Mouse (Mus musculus) CH12.LX (cell line): Measurements from ENCODE around the gene Fes. TPM values are rescaled to one million over a fixed set of nuclear protein-coding genes. Genes with fewer than 3 reads are reported as not detected.

Experiments used
- DNase-seq: peaks from one replicate; pipeline ENCODE4 v3.0.0-alpha.2; 2013; ENCODE audit errors: extremely low read depth
- H3K27ac ChIP-seq: 2 replicates; pipeline ENCODE4 v1.5.1; 2012; ENCODE audit warnings: low read depth, mild to moderate bottlenecking, control low read depth, moderate library complexity; ENCODE audit not compliant: insufficient read depth
- H3K27me3 ChIP-seq: replicated peaks from 2 replicates; pipeline ENCODE3; 2012; ENCODE audit warnings: inconsistent platforms
- H3K36me3 ChIP-seq, 2 experiments: replicated peaks in 1 of 2; 2 replicates each; pipeline versions ENCODE3 to v1.6.1; 2012; ENCODE audit warnings: inconsistent platforms in 1 of 2, low read length in 1 of 2, mild to moderate bottlenecking in 1 of 2, mixed read lengths in 1 of 2, moderate library complexity in 1 of 2; ENCODE audit not compliant: control insufficient read depth in 1 of 2, insufficient read depth in 1 of 2
- H3K4me1 ChIP-seq, 2 experiments: 2 replicates each; pipeline ENCODE4 v1.6.1; 2012; ENCODE audit warnings: inconsistent platforms in 1 of 2, moderate library complexity in 1 of 2; ENCODE audit not compliant: insufficient read depth in 2 of 2, control insufficient read depth in 1 of 2
- H3K4me2 ChIP-seq: 2 replicates; pipeline ENCODE4 v1.6.1; 2012; ENCODE audit warnings: low read depth, mild to moderate bottlenecking, control low read depth; ENCODE audit not compliant: poor library complexity, insufficient read depth, severe bottlenecking
- H3K4me3 ChIP-seq, 3 experiments: fragments of 150-350 bp in 1 of 3; sonication (generic) in 1 of 3; replicated peaks in 1 of 3; 2 replicates each; pipeline versions ENCODE3 to v1.5.1; 2011 to 2012; ENCODE audit warnings: low read depth in 2 of 3, low read length in 2 of 3, mild to moderate bottlenecking in 2 of 3, moderate library complexity in 2 of 3, control low read depth in 1 of 3, improper control_type of control experiment in 1 of 3, inconsistent platforms in 1 of 3, mixed read lengths in 1 of 3; ENCODE audit not compliant: poor library complexity in 1 of 3
- H3K79me2 ChIP-seq: replicated peaks from 2 replicates; pipeline ENCODE4 v1.6.1; 2012; ENCODE audit warnings: mild to moderate bottlenecking, moderate library complexity; ENCODE audit not compliant: control insufficient read depth, poor library complexity, insufficient read depth, severe bottlenecking; ENCODE audit errors: extremely low read depth
- H3K9ac ChIP-seq: 2 replicates; pipeline ENCODE4 v1.6.1; 2012; ENCODE audit warnings: low read depth, mild to moderate bottlenecking, control low read depth, moderate library complexity; ENCODE audit not compliant: insufficient read depth
- H3K9me3 ChIP-seq: replicated peaks from 2 replicates; pipeline ENCODE3; 2012; ENCODE audit warnings: low read length, inconsistent platforms, mixed read lengths
- BHLHE40 ChIP-seq: IDR thresholded peaks from 2 replicates; pipeline ENCODE4 v1.6.1; 2011; ENCODE audit warnings: mild to moderate bottlenecking, low read depth, low read length, improper control_type of control experiment
- CHD1 ChIP-seq: IDR thresholded peaks from 2 replicates; pipeline ENCODE4 v1.6.1; 2012; ENCODE audit warnings: low read depth, low read length, improper control_type of control experiment, inconsistent platforms
- CTCF ChIP-seq, 2 experiments: IDR thresholded peaks in 1 of 2; conservative IDR thresholded peaks in 1 of 2; 2 replicates each; pipeline ENCODE4 v1.5.1; 2011 to 2012; ENCODE audit warnings: low read depth in 2 of 2, low read length in 2 of 2, improper control_type of control experiment in 1 of 2, inconsistent platforms in 1 of 2, mild to moderate bottlenecking in 1 of 2, moderate library complexity in 1 of 2
- E2F4 ChIP-seq: IDR thresholded peaks from 2 replicates; pipeline ENCODE4 v1.6.1; 2011; ENCODE audit warnings: low read depth, low read length, improper control_type of control experiment; ENCODE audit not compliant: insufficient replicate concordance
- ELF1 ChIP-seq: IDR thresholded peaks from 2 replicates; pipeline ENCODE4 v1.6.1; 2014; ENCODE audit warnings: low read depth, mild to moderate bottlenecking, inconsistent platforms, low read length, improper control_type of control experiment
- EP300 ChIP-seq: IDR thresholded peaks from 2 replicates; pipeline ENCODE4 v1.6.1; 2011; ENCODE audit warnings: low read length, improper control_type of control experiment
- KAT2A ChIP-seq: IDR thresholded peaks from 2 replicates; pipeline ENCODE4 v1.6.1; 2012; ENCODE audit warnings: low read length, improper control_type of control experiment, inconsistent platforms; ENCODE audit not compliant: insufficient replicate concordance
- MAX ChIP-seq: IDR thresholded peaks from 2 replicates; pipeline ENCODE4 v1.6.1; 2011; ENCODE audit warnings: low read length, improper control_type of control experiment
- MAZ ChIP-seq: IDR thresholded peaks from 2 replicates; pipeline ENCODE4 v1.6.1; 2012; ENCODE audit warnings: low read depth, mild to moderate bottlenecking, inconsistent platforms, low read length, improper control_type of control experiment, moderate library complexity
- MEF2A ChIP-seq: IDR thresholded peaks from 2 replicates; pipeline ENCODE4 v1.6.1; 2014; ENCODE audit warnings: low read depth, mild to moderate bottlenecking, inconsistent platforms, low read length, improper control_type of control experiment, borderline replicate concordance
- MYC ChIP-seq: IDR thresholded peaks from 2 replicates; pipeline ENCODE4 v1.6.1; 2011; ENCODE audit warnings: low read depth, mild to moderate bottlenecking, improper control_type of control experiment, low read length
- PAX5 ChIP-seq: IDR thresholded peaks from 2 replicates; pipeline ENCODE4 v1.6.1; 2012; ENCODE audit warnings: low read length, inconsistent platforms, mixed read lengths
- POLR2A ChIP-seq: IDR thresholded peaks from 2 replicates; pipeline ENCODE4 v1.6.1; 2011; ENCODE audit warnings: low read depth, mild to moderate bottlenecking, improper control_type of control experiment, low read length
- RAD21 ChIP-seq: IDR thresholded peaks from 2 replicates; pipeline ENCODE4 v1.6.1; 2011; ENCODE audit warnings: low read depth, mild to moderate bottlenecking, low read length, improper control_type of control experiment, moderate library complexity
- RCOR1 ChIP-seq: conservative IDR thresholded peaks from 2 replicates; pipeline ENCODE4 v1.6.1; 2012; ENCODE audit warnings: low read depth, mild to moderate bottlenecking, inconsistent platforms, low read length, improper control_type of control experiment
- TCF12 ChIP-seq: IDR thresholded peaks from 2 replicates; pipeline ENCODE4 v1.6.1; 2014; ENCODE audit warnings: low read depth, mild to moderate bottlenecking, inconsistent platforms, low read length, improper control_type of control experiment
- UBTF ChIP-seq: IDR thresholded peaks from 2 replicates; pipeline ENCODE4 v1.6.1; 2012; ENCODE audit warnings: low read depth, mild to moderate bottlenecking, inconsistent platforms, low read length, improper control_type of control experiment, moderate library complexity
- USF1 ChIP-seq: IDR thresholded peaks from 2 replicates; pipeline ENCODE4 v1.6.1; 2014; ENCODE audit warnings: low read depth, mild to moderate bottlenecking, inconsistent platforms, low read length, improper control_type of control experiment
- USF2 ChIP-seq: conservative IDR thresholded peaks from 2 replicates; pipeline ENCODE4 v1.6.1; 2011; ENCODE audit warnings: low read depth, low read length, improper control_type of control experiment
- ZMIZ1 ChIP-seq: IDR thresholded peaks from 2 replicates; pipeline ENCODE4 v1.6.1; 2012; ENCODE audit warnings: low read depth, mild to moderate bottlenecking, inconsistent platforms, low read length, improper control_type of control experiment
- dilution Hi-C: fragments of 300-500 bp; cut with MboI; formaldehyde crosslinking; loops from 2 replicates; pipeline ENCODE4 v1.14.3; 2020; ENCODE audit warnings: low sequenced_read_pairs; ENCODE audit not compliant: extremely low pct_unique_long_range_greater_than_20kb, extremely low pct_ligation_motif_present
- in situ Hi-C: fragments of 300-500 bp; cut with MboI; formaldehyde crosslinking; loops from 3 replicates; pipeline ENCODE4 v1.14.3; 2019; ENCODE audit warnings: low sequenced_read_pairs, low pct_ligation_motif_present, low pct_unique_long_range_greater_than_20kb, mixed read lengths
- polyA plus RNA-seq: library from polyadenylated mRNA; unstranded; fragments of >175 nt; gene quantifications from 2 replicates; pipeline ENCODE4 v1.2.1, GENCODE M21; 2012; ENCODE audit warnings: low read depth; ENCODE audit not compliant: insufficient read length
- total RNA-seq, 2 experiments: library from RNA; depleted of rRNA; stranded (reverse); fragments of 300-350 nt in 1 of 2; fragments of >200 nt in 1 of 2; gene quantifications; 2 replicates each; pipeline ENCODE4 v1.2.3; 2012 to 2014

Gene Fes
- total and polyA plus RNA-seq, 3 experiments, result 4.3 to 11.7 (median 9.8) TPM

GRCm38 (mm10) chr7:80412279-80412678 is 24.5 kb upstream of the Fes start:
- no peaks in the 10 kb centered on the region for H3K9me3 ChIP-seq
- H3K27ac ChIP-seq, result no peak overlapping the region
- H3K27me3 ChIP-seq, result no peaks in the 10 kb centered on the region
- DNase-seq, result no peak
- H3K9ac ChIP-seq, result no peak overlapping the region
- no peaks in the 10 kb centered on the region for H3K79me2 ChIP-seq
- no peaks in the 10 kb centered on the region for H3K36me3 ChIP-seq
- no peak overlapping the region for H3K4me2 ChIP-seq
- peaks cover 14 to 48% of the 10 kb centered on the region in 2 experiments for H3K4me1 ChIP-seq
- dilution Hi-C loops, result no loop called here
- no peak overlapping the region for H3K4me3 ChIP-seq
- TF ChIP-seq PAX5 (no peak), EP300 (no peak), MAX (no peak)
- in situ Hi-C loops, result no loop called here

- H3K79me2 ChIP-seq, result no peaks in the 10 kb centered on the region
- H3K36me3 ChIP-seq, result no peaks in the 10 kb centered on the region
- peaks cover 13 to 38% of the 10 kb centered on the region in 2 experiments; a peak in 3 of 4 replicates for H3K4me1 ChIP-seq
- in situ Hi-C loops (no loop called here), dilution Hi-C loops (no loop called here)
- no peak overlapping the region for H3K4me2 ChIP-seq
- H3K4me3 ChIP-seq, result no peak overlapping the region
- no peak overlapping the region for H3K27ac ChIP-seq
- H3K27me3 ChIP-seq, result no peaks in the 10 kb centered on the region
- DNase-seq, result no peak
- TF ChIP-seq USF1 (no peak), CHD1 (no peak), KAT2A (no peak), MEF2A (no peak), CTCF (conservative IDR thresholded peaks at IDR 0.05 in 1 of 2, IDR thresholded peaks at IDR 0.05 in 1 of 2; ENCODE audit: low read depth in 2 of 2, low read length in 2 of 2) (no peak), RCOR1 (no peak), RAD21 (no peak), MAZ (no peak), POLR2A (no peak), MYC (no peak), ELF1 (no peak), TCF12 (no peak), USF2 (no peak), BHLHE40 (no peak), E2F4 (no peak), UBTF (no peak), ZMIZ1 (no peak)
- no peaks in the 10 kb centered on the region for H3K9me3 ChIP-seq
- H3K9ac ChIP-seq, result no peak overlapping the region
These were observed 22.6 kb upstream of the Fes start for GRCm38 (mm10) chr7:80410380-80410779.
